Mouse (Mus musculus): ENCODE measurements around the gene Amh. TPM values are rescaled to one million over a fixed set of nuclear protein-coding genes. Genes with fewer than 3 reads are reported as not detected.

The Amh gene
- polyA plus RNA-seq, 1 experiment = 3.2 TPM

DNA sequence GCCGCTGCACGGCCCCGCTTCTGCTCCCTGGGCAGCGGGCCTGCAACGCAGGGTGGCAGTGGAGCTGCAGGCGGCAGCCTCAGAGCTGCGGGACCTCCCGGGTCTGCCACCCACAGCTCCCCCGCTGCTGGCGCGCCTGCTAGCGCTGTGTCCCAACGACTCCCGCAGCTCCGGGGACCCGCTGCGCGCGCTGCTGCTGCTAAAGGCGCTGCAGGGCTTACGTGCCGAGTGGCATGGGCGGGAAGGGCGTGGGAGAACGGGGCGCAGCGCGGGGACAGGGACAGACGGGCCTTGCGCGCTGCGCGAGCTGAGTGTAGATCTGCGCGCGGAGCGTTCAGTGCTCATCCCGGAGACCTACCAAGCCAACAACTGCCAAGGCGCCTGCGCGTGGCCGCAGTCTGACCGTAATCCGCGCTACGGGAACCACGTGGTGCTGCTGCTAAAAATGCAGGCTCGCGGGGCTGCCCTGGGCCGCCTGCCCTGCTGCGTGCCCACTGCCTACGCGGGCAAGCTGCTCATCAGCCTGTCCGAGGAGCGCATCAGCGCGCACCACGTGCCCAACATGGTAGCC, 2.1 kb downstream of the Amh start:
- Histone ChIP-seq H3K4me1 (ENCODE audit: control insufficient read depth, insufficient read depth, low read length) (peaks cover 39% of the 10 kb centered on the region), H3K27ac (ENCODE audit: control insufficient read depth, insufficient read depth, low read depth, low read length) (peak overlapping the region; percentile 58)

DNA sequence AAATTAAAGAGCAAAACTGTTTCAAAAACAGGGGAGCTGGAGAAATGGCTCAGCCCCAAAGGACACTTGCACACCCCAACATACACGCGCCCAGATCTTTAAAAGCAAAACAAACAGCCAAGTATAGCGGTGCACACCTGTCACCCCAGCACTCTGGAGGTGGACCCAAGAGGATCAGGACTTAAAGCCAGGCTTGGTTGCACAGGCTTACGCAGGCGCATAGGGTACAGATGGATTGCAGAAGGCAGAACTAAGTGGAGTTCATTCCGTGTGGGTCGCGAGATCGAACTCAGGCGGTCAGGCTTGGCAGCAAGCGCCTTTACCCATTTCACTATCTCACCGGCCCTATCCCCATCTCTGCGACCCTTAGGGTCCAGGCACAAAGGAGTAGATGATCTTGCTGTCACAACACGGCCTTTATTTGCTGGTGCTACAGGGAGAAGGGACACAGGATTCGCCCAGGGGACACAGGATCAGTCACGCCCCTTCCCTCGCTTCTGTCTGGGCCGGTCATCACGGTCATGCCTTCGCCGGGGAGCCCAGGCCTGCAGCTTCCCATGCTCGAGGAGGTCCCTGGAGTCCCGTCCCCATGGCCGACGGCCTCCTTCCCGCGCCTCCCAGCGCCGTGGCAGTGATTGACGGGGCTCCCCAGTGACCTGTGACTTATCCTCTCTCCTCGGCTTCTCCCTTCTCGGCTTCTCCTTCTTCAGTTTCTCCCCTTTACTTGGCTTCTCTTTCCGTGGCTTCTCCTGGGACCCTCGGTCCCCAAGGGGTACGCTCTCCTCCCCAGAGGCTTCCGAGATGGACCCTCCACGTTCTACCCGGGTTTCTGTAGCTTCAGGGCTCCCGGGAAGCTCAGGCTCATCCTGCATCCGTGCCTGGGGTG, 3.3 kb downstream of the Amh start:
- TF ChIP-seq CTCF (IDR thresholded peaks at IDR 0.05; ENCODE audit: control insufficient read depth, insufficient read depth, insufficient replicate concordance, low read depth, low read length) (no peak), POLR2A (IDR thresholded peaks at IDR 0.05; ENCODE audit: control insufficient read depth, low read depth, low read length) (no peak; the same call in 1 of the 2 replicates)
- Histone ChIP-seq H3K27me3 (ENCODE audit: control insufficient read depth, insufficient read depth, low read length) (no peaks in the 10 kb centered on the region), H3K4me1 (ENCODE audit: control insufficient read depth, insufficient read depth, low read length) (peaks cover 39% of the 10 kb centered on the region), H3K36me3 (ENCODE audit: control insufficient read depth, insufficient read depth, low read length) (no peaks in the 10 kb centered on the region; the same call in 1 of the 2 replicates), H3K27ac (ENCODE audit: control insufficient read depth, insufficient read depth, low read depth, low read length) (peak overlapping the region; percentile 55), H3K4me3 (ENCODE audit: control insufficient read depth, low read depth, low read length) (peak overlapping the region; percentile 37)

More for the DNA sequence above, 2.1 kb downstream of the Amh start:
- TF ChIP-seq POLR2A (IDR thresholded peaks at IDR 0.05; ENCODE audit: control insufficient read depth, low read depth, low read length) (no peak; the same call in 1 of the 2 replicates), CTCF (IDR thresholded peaks at IDR 0.05; ENCODE audit: control insufficient read depth, insufficient read depth, insufficient replicate concordance, low read depth, low read length) (no peak)
- no peaks in the 10 kb centered on the region; the same call in 1 of the 2 replicates for H3K36me3 ChIP-seq (ENCODE audit: control insufficient read depth, insufficient read depth, low read length)
- no peaks in the 10 kb centered on the region for H3K27me3 ChIP-seq (ENCODE audit: control insufficient read depth, insufficient read depth, low read length)
- H3K4me3 ChIP-seq (ENCODE audit: control insufficient read depth, low read depth, low read length) = peak overlapping the region; percentile 69

DNA sequence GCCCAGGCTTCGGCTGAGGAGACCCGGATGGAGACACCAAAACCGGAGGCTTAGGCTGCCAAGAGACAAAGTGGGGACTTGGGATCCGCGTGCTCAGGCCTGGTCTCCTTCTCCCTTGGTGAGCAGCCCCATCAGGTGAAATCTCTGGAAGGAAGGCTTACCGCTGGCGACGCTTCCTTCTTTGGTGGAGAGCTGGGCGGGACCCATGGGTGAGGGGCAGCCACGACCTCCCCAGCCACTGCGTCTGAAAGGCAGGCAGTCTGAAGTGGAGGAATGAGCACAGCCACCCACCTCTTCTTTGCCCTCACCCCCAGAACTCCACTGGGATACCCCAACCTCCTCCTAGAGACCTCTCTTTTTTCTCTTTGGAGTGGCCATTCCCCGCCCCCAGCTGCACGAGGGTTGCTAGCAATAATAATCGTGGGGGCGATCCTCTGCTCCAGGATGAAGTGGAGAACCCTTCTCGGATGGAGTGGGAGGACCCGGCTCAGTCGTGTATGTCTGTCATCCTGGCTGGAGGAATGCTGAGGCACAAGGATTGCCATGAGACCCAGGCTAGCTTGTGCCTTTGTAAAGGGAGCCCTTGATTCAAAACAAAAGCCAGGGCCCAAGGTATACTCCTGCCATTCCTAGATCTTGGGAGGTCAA, 4.1 kb downstream of the Amh start:
- Histone ChIP-seq H3K36me3 (ENCODE audit: control insufficient read depth, insufficient read depth, low read length) (no peaks in the 10 kb centered on the region), H3K4me3 (ENCODE audit: control insufficient read depth, low read depth, low read length) (peak overlapping the region; percentile 37), H3K27me3 (ENCODE audit: control insufficient read depth, insufficient read depth, low read length) (no peaks in the 10 kb centered on the region), H3K27ac (ENCODE audit: control insufficient read depth, insufficient read depth, low read depth, low read length) (peak overlapping the region; percentile 55; the same call in 1 of the 2 replicates), H3K4me1 (ENCODE audit: control insufficient read depth, insufficient read depth, low read length) (peaks cover 39% of the 10 kb centered on the region)
- TF ChIP-seq CTCF (IDR thresholded peaks at IDR 0.05; ENCODE audit: control insufficient read depth, insufficient read depth, insufficient replicate concordance, low read depth, low read length) = no peak
- TF ChIP-seq POLR2A (IDR thresholded peaks at IDR 0.05; ENCODE audit: control insufficient read depth, low read depth, low read length) = no peak

DNA sequence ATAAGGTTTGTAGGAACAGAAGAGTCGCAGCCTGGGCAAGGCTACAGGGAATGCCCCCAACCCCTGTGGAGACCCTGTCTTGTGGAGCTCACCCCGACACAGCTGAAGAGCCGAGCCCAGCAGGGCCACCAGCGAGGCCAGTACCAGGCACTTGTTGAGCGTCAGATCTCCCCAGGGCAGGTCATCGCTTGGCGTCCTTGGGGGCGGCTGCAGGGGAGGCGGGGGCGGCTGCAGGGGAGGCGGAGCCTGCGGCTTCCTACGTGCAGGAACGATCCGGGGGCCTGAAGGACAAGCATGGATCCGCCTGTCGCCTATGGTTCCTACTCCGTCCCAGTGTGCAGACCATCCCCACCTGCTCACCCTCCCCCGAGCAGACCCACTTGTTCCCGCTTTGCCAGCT, 5.0 kb downstream of the Amh start:
- H3K4me1 ChIP-seq (ENCODE audit: control insufficient read depth, insufficient read depth, low read length) = peaks cover 39% of the 10 kb centered on the region
- TF ChIP-seq CTCF (IDR thresholded peaks at IDR 0.05; ENCODE audit: control insufficient read depth, insufficient read depth, insufficient replicate concordance, low read depth, low read length) (no peak), POLR2A (IDR thresholded peaks at IDR 0.05; ENCODE audit: control insufficient read depth, low read depth, low read length) (no peak)
- H3K4me3 ChIP-seq (ENCODE audit: control insufficient read depth, low read depth, low read length) = no peak overlapping the region

DNA sequence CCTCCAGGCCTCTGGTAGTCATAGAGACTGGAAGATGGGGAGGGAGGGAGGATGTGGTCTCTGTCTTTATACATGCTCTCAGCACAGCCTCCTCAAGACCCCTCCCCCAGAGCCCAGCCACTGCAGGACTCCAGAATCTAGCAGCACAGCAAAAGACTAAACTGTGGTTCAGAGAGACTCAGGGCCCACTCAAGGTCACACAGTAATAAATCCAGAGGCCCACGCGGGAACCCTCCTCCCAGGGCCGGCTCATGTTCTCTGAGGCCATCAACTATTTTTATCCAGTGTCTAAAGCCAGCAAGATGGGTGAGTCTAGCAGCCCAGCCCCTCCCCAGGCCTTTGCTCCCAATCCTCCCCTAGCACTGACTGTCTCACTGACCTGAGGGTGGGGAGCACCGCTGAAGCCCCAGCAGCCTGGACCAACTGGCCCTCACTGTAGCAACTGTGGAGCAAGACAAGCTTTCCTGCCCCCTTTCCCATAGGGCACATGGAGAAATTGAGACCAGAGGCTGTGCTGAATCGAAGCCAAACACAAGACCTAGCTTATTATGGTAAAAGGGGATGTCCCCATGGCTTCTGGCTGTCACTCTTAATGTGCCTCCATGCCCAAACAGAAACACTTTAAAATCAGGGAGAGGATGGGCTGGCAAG, 7.5 kb downstream of the Amh start:
- Histone ChIP-seq H3K4me3 (ENCODE audit: control insufficient read depth, low read depth, low read length) (no peak overlapping the region), H3K4me1 (ENCODE audit: control insufficient read depth, insufficient read depth, low read length) (peaks cover 18% of the 10 kb centered on the region), H3K27ac (ENCODE audit: control insufficient read depth, insufficient read depth, low read depth, low read length) (no peak overlapping the region), H3K36me3 (ENCODE audit: control insufficient read depth, insufficient read depth, low read length) (no peaks in the 10 kb centered on the region), H3K27me3 (ENCODE audit: control insufficient read depth, insufficient read depth, low read length) (no peaks in the 10 kb centered on the region)
- no peak for TF ChIP-seq POLR2A (IDR thresholded peaks at IDR 0.05; ENCODE audit: control insufficient read depth, low read depth, low read length)
- no peak for TF ChIP-seq CTCF (IDR thresholded peaks at IDR 0.05; ENCODE audit: control insufficient read depth, insufficient read depth, insufficient replicate concordance, low read depth, low read length)

More for the DNA sequence above, 5.0 kb downstream of the Amh start:
- no peaks in the 10 kb centered on the region for H3K36me3 ChIP-seq (ENCODE audit: control insufficient read depth, insufficient read depth, low read length)
- no peak overlapping the region for H3K27ac ChIP-seq (ENCODE audit: control insufficient read depth, insufficient read depth, low read depth, low read length)
- H3K27me3 ChIP-seq (ENCODE audit: control insufficient read depth, insufficient read depth, low read length) = no peaks in the 10 kb centered on the region

DNA sequence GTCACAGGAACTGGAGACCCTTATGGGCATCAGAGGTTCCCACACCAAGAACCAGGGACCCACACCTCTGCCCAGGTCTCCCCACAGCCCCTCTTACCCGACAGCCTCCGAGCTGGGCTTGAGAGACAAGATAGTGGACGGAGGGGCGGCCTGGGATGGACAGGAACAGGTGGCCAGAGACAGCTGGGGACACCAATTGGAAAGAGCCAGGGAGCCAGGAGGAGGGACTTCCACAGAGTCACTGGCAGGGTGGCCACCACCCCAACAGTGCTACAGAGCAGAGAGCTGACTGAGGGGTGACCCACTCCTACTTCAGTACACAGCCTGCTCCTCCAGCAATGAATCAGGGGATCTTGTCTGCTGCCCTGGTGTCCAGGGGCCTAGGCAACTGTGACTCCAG, 8.3 kb downstream of the Amh start, which contains the start of gene Jsrp1:
Jsrp1 (minus strand) TSS at position 133 of the 400 bp plus-strand sequence.
- Histone ChIP-seq H3K27ac (ENCODE audit: control insufficient read depth, insufficient read depth, low read depth, low read length) (no peak within 1 kb of the TSS), H3K36me3 (ENCODE audit: control insufficient read depth, insufficient read depth, low read length) (no peaks in the 10 kb centered on the region), H3K4me3 (ENCODE audit: control insufficient read depth, low read depth, low read length) (no peak within 1 kb of the TSS), H3K4me1 (ENCODE audit: control insufficient read depth, insufficient read depth, low read length) (peaks cover 11% of the 10 kb centered on the region), H3K27me3 (ENCODE audit: control insufficient read depth, insufficient read depth, low read length) (no peaks in the 10 kb centered on the region)
- TF ChIP-seq POLR2A (IDR thresholded peaks at IDR 0.05; ENCODE audit: control insufficient read depth, low read depth, low read length) = no peak
- TF ChIP-seq CTCF (IDR thresholded peaks at IDR 0.05; ENCODE audit: control insufficient read depth, insufficient read depth, insufficient replicate concordance, low read depth, low read length) = no peak
